Comparison of ENCODE assay signal across 8 mouse cellular contexts in genomic region chr17:27820568-27821406, GRCm38 (mm10). TPM values are rescaled to one million over a fixed set of nuclear protein-coding genes. Genes with fewer than 3 reads are reported as not detected.
A peak's percentile ranks its signal among the peaks of the same experiment; 100 is the strongest.
DNase-seq lines count a peak whose midpoint lies in the region; ATAC-seq and TF ChIP-seq lines count a peak whose summit lies in the region.

Gene D17Wsu92e (minus strand): TSS chr17:27820648.

- H3K36me3 ChIP-seq in embryonic facial prominence, embryonic 15.5 days: no peaks in the 10 kb centered on the region
- H3K36me3 ChIP-seq in limb, embryonic 14.5 days (ENCODE audit: control insufficient read depth, insufficient read depth, low read length): no peaks in the 10 kb centered on the region
- H3K36me3 ChIP-seq in midbrain, postnatal 0 days (ENCODE audit: insufficient read depth, low read length): no peaks in the 10 kb centered on the region

- DNase-seq in 416B (ENCODE audit: low read depth): peak; percentile 98
- DNase-seq in heart, adult 8-10 months (ENCODE audit: low spot score): peak; percentile 98
- peak; percentile 98 for DNase-seq in kidney, adult 9 months
- DNase-seq in limb, embryonic 14.5 days (ENCODE audit: low spot score): peak; percentile 97
- DNase-seq in midbrain, postnatal 0 days (ENCODE audit: low spot score): peak; percentile 98
- DNase-seq in spleen, postnatal 14 days (ENCODE audit: low spot score in 2 of 2): peak; percentile 97 to 99

- TF ChIP-seq CTCF in bone marrow, adult 2 months (IDR thresholded peaks at IDR 0.05; ENCODE audit: control insufficient read depth, insufficient read depth, low read length): no peak; the same call in 1 of the 2 replicates
- TF ChIP-seq CTCF in midbrain, postnatal 0 days (IDR thresholded peaks at IDR 0.05): no peak

- no peaks in the 10 kb centered on the region for H3K27me3 ChIP-seq in embryonic facial prominence, embryonic 15.5 days
- H3K27me3 ChIP-seq in limb, embryonic 14.5 days (ENCODE audit: control insufficient read depth, insufficient read depth, low read length): no peaks in the 10 kb centered on the region
- no peaks in the 10 kb centered on the region for H3K27me3 ChIP-seq in midbrain, postnatal 0 days (ENCODE audit: insufficient read depth, low read length)

- peak; percentile 97 for ATAC-seq in embryonic facial prominence, embryonic 15.5 days (ENCODE audit: insufficient number of reproducible peaks, low FRiP score, low TSS enrichment, low read depth)
- ATAC-seq in limb, embryonic 14.5 days (ENCODE audit: low FRiP score, low read depth): peak; percentile 97
- peak; percentile 97 for ATAC-seq in midbrain, postnatal 0 days (ENCODE audit: low FRiP score)

- no peaks in the 10 kb centered on the region for H3K9me3 ChIP-seq in embryonic facial prominence, embryonic 15.5 days (replicated peaks)
- H3K9me3 ChIP-seq in limb, embryonic 14.5 days (ENCODE audit: control insufficient read depth, low read length): no peaks in the 10 kb centered on the region
- no peaks in the 10 kb centered on the region for H3K9me3 ChIP-seq in midbrain, postnatal 0 days (ENCODE audit: low read length)

- peak; percentile 97 for TF ChIP-seq POLR2A in bone marrow, adult 2 months (IDR thresholded peaks at IDR 0.05; ENCODE audit: borderline replicate concordance, control insufficient read depth, low read depth, low read length)
- peak; percentile 77; the same call in 1 of the 2 replicates for TF ChIP-seq POLR2A in limb, embryonic 14.5 days (IDR thresholded peaks at IDR 0.05; ENCODE audit: borderline replicate concordance, extremely low read depth, insufficient read depth, insufficient read length)

- H3K4me2 ChIP-seq in embryonic facial prominence, embryonic 15.5 days (replicated peaks): peak within 1 kb of the TSS; percentile 81
- H3K4me2 ChIP-seq in limb, embryonic 14.5 days (replicated peaks; ENCODE audit: low read depth, low read length, severe bottlenecking): peak within 1 kb of the TSS; percentile 88
- peak within 1 kb of the TSS; percentile 89 for H3K4me2 ChIP-seq in midbrain, postnatal 0 days (ENCODE audit: low read depth, low read length, poor library complexity, severe bottlenecking)

- peak within 1 kb of the TSS; percentile 83 for H3K4me3 ChIP-seq in bone marrow, adult 2 months (replicated peaks; ENCODE audit: control insufficient read depth, low read depth, low read length)
- H3K4me3 ChIP-seq in embryonic facial prominence, embryonic 15.5 days (replicated peaks): peak within 1 kb of the TSS; percentile 100
- peak within 1 kb of the TSS; percentile 95 for H3K4me3 ChIP-seq in limb, embryonic 14.5 days (replicated peaks; ENCODE audit: low read length)
- H3K4me3 ChIP-seq in midbrain, postnatal 0 days (ENCODE audit: low read depth, low read length): peak within 1 kb of the TSS; percentile 98

- H3K9ac ChIP-seq in embryonic facial prominence, embryonic 15.5 days: peak within 1 kb of the TSS; percentile 94
- H3K9ac ChIP-seq in limb, embryonic 14.5 days (ENCODE audit: low read depth, low read length, severe bottlenecking): peak within 1 kb of the TSS; percentile 92
- peak within 1 kb of the TSS; percentile 83 for H3K9ac ChIP-seq in midbrain, postnatal 0 days (replicated peaks; ENCODE audit: low read length, poor library complexity, severe bottlenecking)

- H3K27ac ChIP-seq in bone marrow, adult 2 months (ENCODE audit: control insufficient read depth, insufficient read depth, low read depth, low read length, poor library complexity): peak within 1 kb of the TSS; percentile 95
- peak within 1 kb of the TSS; percentile 90 for H3K27ac ChIP-seq in embryonic facial prominence, embryonic 15.5 days (replicated peaks)
- H3K27ac ChIP-seq in limb, embryonic 14.5 days (replicated peaks; ENCODE audit: low read depth, low read length): peak within 1 kb of the TSS; percentile 81
- peak within 1 kb of the TSS; percentile 76 for H3K27ac ChIP-seq in midbrain, postnatal 0 days (ENCODE audit: low read depth, low read length)

- H3K4me1 ChIP-seq in bone marrow, adult 2 months (ENCODE audit: control insufficient read depth, insufficient read depth, low read length): peaks cover 2% of the 10 kb centered on the region; the same call in 1 of the 2 replicates
- peaks cover 28% of the 10 kb centered on the region for H3K4me1 ChIP-seq in embryonic facial prominence, embryonic 15.5 days
- peaks cover 17% of the 10 kb centered on the region for H3K4me1 ChIP-seq in limb, embryonic 14.5 days (ENCODE audit: control insufficient read depth, insufficient read depth, low read length)
- H3K4me1 ChIP-seq in midbrain, postnatal 0 days (ENCODE audit: insufficient read depth, low read length): peaks cover 17% of the 10 kb centered on the region

- 2% methylated on average over 46 of the region's 56 CpGs for WGBS in bone marrow, adult 2 months
- WGBS in embryonic facial prominence, embryonic 15.5 days: 2% methylated on average over 43 of the region's 56 CpGs
- WGBS in limb, embryonic 14.5 days: 3% methylated on average over 32 of the region's 56 CpGs
- 3% methylated on average over 28 of the region's 56 CpGs for WGBS in midbrain, postnatal 0 days

RNA-seq across cellular contexts. Expression of gene D17Wsu92e, which starts in this region (rescaled TPM):
- 67.3 and 80.9 TPM in 2 replicates for polyA plus RNA-seq in bone marrow, adult 2 months (2011; ENCODE audit: insufficient read depth, insufficient read length, low replicate concordance, missing spikeins)
- 18.2 and 20.6 TPM in 2 replicates for polyA plus RNA-seq in embryonic facial prominence, embryonic 15.5 days (2015; fragmentation: Nextera tagmentation; extraction: Ambion mirVana)
- total RNA-seq in heart, adult 8-10 months (2022): 100 to 1,000 TPM; 150 to 171 (median 156) TPM
- 60.1 and 65.2 TPM in 2 replicates for polyA plus RNA-seq in limb, embryonic 14.5 days (2012; rRNA removed)
- 20.3 and 21.3 TPM in 2 replicates for polyA plus RNA-seq in limb, embryonic 14.5 days (2014; fragmentation: Nextera tagmentation; extraction: Ambion mirVana)
- total RNA-seq in midbrain, postnatal 0 days (2014; rRNA removed): 72.8 and 73.8 TPM in 2 replicates
- polyA plus RNA-seq in midbrain, postnatal 0 days (2015; fragmentation: Nextera tagmentation; extraction: Ambion mirVana): 8.3 and 8.7 TPM in 2 replicates

Comparison
In these comparisons a context has a peak if more than half of its experiments do, and no peak if none do; other contexts are left out.
1. Peak in every context shown above with its lines: DNase-seq, ATAC-seq, H3K4me3 ChIP-seq and H3K27ac ChIP-seq.